ENCODE assay signal across 9 mouse cellular contexts in the genomic region with DNA sequence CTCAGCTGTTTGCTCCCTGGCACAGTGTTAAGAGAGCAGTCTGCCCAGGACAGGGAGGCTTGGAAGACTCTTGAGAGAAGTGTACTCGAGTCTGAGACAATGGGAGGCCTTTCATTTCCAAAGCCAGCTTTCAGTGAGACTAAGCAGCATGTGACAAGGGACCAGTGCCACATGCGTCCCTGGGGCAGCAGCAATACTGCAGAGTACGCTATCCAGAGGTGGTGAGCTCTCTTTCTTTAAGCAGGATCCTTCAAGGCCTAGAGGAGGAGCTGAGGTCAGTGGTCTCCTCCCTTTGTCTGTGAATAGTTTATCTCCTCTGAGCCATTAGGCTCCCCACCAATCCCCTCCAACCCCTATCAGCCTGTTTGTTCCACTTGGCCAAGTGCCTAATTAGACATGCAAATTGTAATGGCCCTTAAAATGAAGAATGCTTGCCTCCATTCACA. TPM values are rescaled to one million over a fixed set of nuclear protein-coding genes. Genes with fewer than 3 reads are reported as not detected.
DNase-seq lines count a peak whose midpoint lies in the region; ATAC-seq lines count a peak whose summit lies in the region.
"Had no signal": no experiment of that assay in that cellular context is flagged by ENCODE, and none has a peak within 500 bp of the region (broad histone marks: within the 10 kb centered on the region; RNA-seq: fewer than 3 reads in every experiment).

No protein-coding gene starts in this region.

- DNase-seq in kidney, adult 18-20 months = no peak
- DNase-seq in forebrain, embryonic 14.5 days (ENCODE audit: low spot score) = peak; percentile 74
- DNase-seq in left cerebral cortex, adult 11 months (ENCODE audit: low spot score) = peak; percentile 16
- peak; percentile 69 for DNase-seq in lung, postnatal 36 days
- DNase-seq in gastrocnemius, postnatal 36 days = no peak
- no peak for DNase-seq in urinary bladder, postnatal 10 days (ENCODE audit: low spot score)
- no peak for DNase-seq in ovary, adult 18-20 months (ENCODE audit: low spot score)

- H3K27me3 ChIP-seq in kidney, embryonic 15.5 days = no peaks in the 10 kb centered on the region
- H3K27me3 ChIP-seq in forebrain, embryonic 14.5 days (replicated peaks; ENCODE audit: control insufficient read depth, insufficient read depth, low read length) = no peaks in the 10 kb centered on the region
- H3K27me3 ChIP-seq: Patski had no signal

- H3K4me1 ChIP-seq in kidney, embryonic 15.5 days = peaks cover 7% of the 10 kb centered on the region
- peaks cover 13% of the 10 kb centered on the region for H3K4me1 ChIP-seq in forebrain, embryonic 14.5 days (ENCODE audit: control insufficient read depth, insufficient read depth, low read length)

- no peaks in the 10 kb centered on the region for H3K9me3 ChIP-seq in kidney, embryonic 15.5 days (replicated peaks)
- no peaks in the 10 kb centered on the region for H3K9me3 ChIP-seq in forebrain, embryonic 14.5 days (replicated peaks; ENCODE audit: control insufficient read depth, low read length)

- no peak overlapping the region for H3K9ac ChIP-seq in kidney, embryonic 15.5 days
- H3K9ac ChIP-seq in forebrain, embryonic 14.5 days (ENCODE audit: low read length) = no peak overlapping the region

- no peak overlapping the region for H3K4me3 ChIP-seq in kidney, embryonic 15.5 days (replicated peaks)
- H3K4me3 ChIP-seq in forebrain, embryonic 14.5 days (ENCODE audit: low read depth, low read length) = no peak overlapping the region

- H3K27ac ChIP-seq in kidney, embryonic 15.5 days = 0 out of 2 replicates have a peak overlapping the region, but pooled peaks have one; percentile 10
- peak overlapping the region; percentile 84 for H3K27ac ChIP-seq in forebrain, embryonic 14.5 days (ENCODE audit: low read depth, low read length)

- WGBS in kidney, embryonic 15.5 days = 40% methylated on average over 3 of the region's 3 CpGs
- 6% methylated on average over 3 of the region's 3 CpGs for WGBS in forebrain, embryonic 14.5 days

- no peak for ATAC-seq in kidney, embryonic 15.5 days (replicated peaks; ENCODE audit: low FRiP score)
- ATAC-seq in forebrain, embryonic 14.5 days = peak; percentile 65
- ATAC-seq: Patski had no signal

- intact Hi-C loops in gastrocnemius, postnatal 36 days (cut with DNase I) = no loop called here

- H3K4me2 ChIP-seq in kidney, embryonic 15.5 days = no peak overlapping the region
- H3K4me2 ChIP-seq in forebrain, embryonic 14.5 days (ENCODE audit: low read length) = peak overlapping the region; percentile 12; the same call in 1 of the 2 replicates

- no peaks in the 10 kb centered on the region for H3K36me3 ChIP-seq in kidney, embryonic 15.5 days
- H3K36me3 ChIP-seq in forebrain, embryonic 14.5 days (ENCODE audit: control insufficient read depth, insufficient read depth, low read length) = no peaks in the 10 kb centered on the region

RNA-seq across cellular contexts. Expression of gene Dnmt3c, which starts 16.2 kb away (rescaled TPM):
- polyA plus RNA-seq in kidney, embryonic 15.5 days (2015; fragmentation: Nextera tagmentation; extraction: Ambion mirVana) = not detected in 2 replicates
- polyA plus RNA-seq in forebrain, embryonic 14.5 days (2014; fragmentation: Nextera tagmentation; extraction: Ambion mirVana) = 0.08 and 0.16 TPM in 2 replicates
- not detected for total RNA-seq in gastrocnemius, postnatal 36 days (2021)

RNA-seq across cellular contexts. Expression of gene Mapre1, which starts 28.4 kb away (rescaled TPM):
- 234 and 269 TPM in 2 replicates for polyA plus RNA-seq in kidney, embryonic 15.5 days (2015; fragmentation: Nextera tagmentation; extraction: Ambion mirVana)
- polyA plus RNA-seq in forebrain, embryonic 14.5 days (2014; fragmentation: Nextera tagmentation; extraction: Ambion mirVana) = 384 and 427 TPM in 2 replicates
- 10 to 100 TPM; 34.7 to 35.9 TPM for total RNA-seq in gastrocnemius, postnatal 36 days (2021)

Comparison
In these comparisons a context has a peak if more than half of its experiments do, and no peak if none do; other contexts are left out.
1. DNase-seq: peak in forebrain, embryonic 14.5 days (single experiment), left cerebral cortex, adult 11 months (single experiment) and lung, postnatal 36 days (single experiment); none in kidney, adult 18-20 months (single experiment), gastrocnemius, postnatal 36 days (0 of 2), urinary bladder, postnatal 10 days (single experiment) and ovary, adult 18-20 months (single experiment).